Mouse (Mus musculus) cerebellum, adult 2 months (tissue): ENCODE results near the gene Zfp1. TPM values are rescaled to one million over a fixed set of nuclear protein-coding genes. Genes with fewer than 3 reads are reported as not detected.
"Not testable (repeated sequence)": the region's sequence is repeated elsewhere in the genome, so short reads cannot be mapped to it uniquely, and the experiment has no call there.

ENCODE experiments used
- DNase-seq, 2 experiments: peaks; one replicate each; pipeline ENCODE4 v3.0.0; 2021
- H3K27ac ChIP-seq: fragments of 200-500 bp; 2 replicates; pipeline ENCODE4 v1.5.1; 2012; ENCODE audit warnings: low read length, control low read depth, inconsistent platforms; ENCODE audit not compliant: insufficient read depth
- H3K27me3 ChIP-seq: fragments of 200-500 bp; 2 replicates; pipeline ENCODE4 v1.6.1; 2012; ENCODE audit warnings: inconsistent platforms, mild to moderate bottlenecking, low read length, moderate library complexity; ENCODE audit not compliant: control insufficient read depth, insufficient read depth
- H3K4me1 ChIP-seq: fragments of 200-500 bp; 2 replicates; pipeline ENCODE4 v1.6.1; 2011; ENCODE audit warnings: low read length; ENCODE audit not compliant: control insufficient read depth, insufficient read depth
- H3K4me3 ChIP-seq: fragments of 200-500 bp; replicated peaks from 2 replicates; pipeline ENCODE3; 2011; ENCODE audit warnings: mild to moderate bottlenecking, low read depth, low read length, control low read depth; ENCODE audit not compliant: insufficient read depth
- CTCF ChIP-seq: fragments of 200-500 bp; IDR thresholded peaks from 2 replicates; pipeline ENCODE4 v1.5.1; 2011; ENCODE audit warnings: low read depth, mild to moderate bottlenecking, control low read depth, low read length, moderate library complexity, borderline replicate concordance; ENCODE audit not compliant: insufficient read depth
- POLR2A ChIP-seq: fragments of 200-500 bp; IDR thresholded peaks from 2 replicates; pipeline ENCODE4 v1.6.1; 2011; ENCODE audit warnings: low read length, control low read depth, borderline replicate concordance; ENCODE audit not compliant: insufficient read depth
- WGBS: fragments of 180-500 bp; shearing (Covaris S2); methylation state at CpG from one replicate; pipeline ENCODE4 v1.1.7; 2018; 5-methylcytosine and 5-hydroxymethylcytosine counted together
- polyA plus RNA-seq: library from polyadenylated mRNA; depleted of rRNA; stranded (reverse); fragments of >200 nt; gene quantifications from 2 replicates; pipeline ENCODE4 v1.2.3, GENCODE M21; 2012

Zfp1 gene
- polyA plus RNA-seq, 1 experiment: 23.7 TPM

GRCm38 (mm10) chr8:111642496-111642895 lies 705 bp upstream of the Zfp1 start:
- Histone ChIP-seq H3K27me3 (no peaks in the 10 kb centered on the region), H3K4me3 (no peak overlapping the region), H3K27ac (no peak overlapping the region)

DNA sequence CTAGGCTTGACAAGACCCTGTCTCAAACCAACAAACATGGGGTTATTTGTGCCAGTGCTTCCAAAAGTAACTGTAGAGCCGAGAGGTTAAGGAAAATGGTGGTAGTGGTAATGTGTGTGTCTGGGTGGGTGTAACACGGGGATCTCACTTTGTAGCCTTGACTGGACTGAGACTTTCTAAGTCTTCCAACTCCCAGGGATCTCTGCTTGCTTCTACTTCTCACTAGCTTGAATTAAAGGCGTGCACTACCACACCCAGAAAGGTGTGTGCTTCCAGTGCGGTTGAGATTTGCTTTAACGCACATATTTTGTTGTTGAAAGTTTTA lies 300 bp upstream of the Zfp1 start:
- TF ChIP-seq POLR2A: no peak
- no peak for TF ChIP-seq CTCF
- WGBS: 7% methylated on average over 5 of the region's 5 CpGs
- Histone ChIP-seq H3K27me3 (no peaks in the 10 kb centered on the region), H3K27ac (no peak overlapping the region), H3K4me3 (peak overlapping the region; percentile 65), H3K4me1 (no peaks in the 10 kb centered on the region)
- no peak for DNase-seq

More at GRCm38 (mm10) chr8:111642496-111642895, 705 bp upstream of the Zfp1 start:
- WGBS: 59% methylated on average over 5 of the region's 5 CpGs
- H3K4me1 ChIP-seq: no peaks in the 10 kb centered on the region
- no peak for TF ChIP-seq POLR2A
- TF ChIP-seq CTCF: no peak
- DNase-seq: no peak

DNA sequence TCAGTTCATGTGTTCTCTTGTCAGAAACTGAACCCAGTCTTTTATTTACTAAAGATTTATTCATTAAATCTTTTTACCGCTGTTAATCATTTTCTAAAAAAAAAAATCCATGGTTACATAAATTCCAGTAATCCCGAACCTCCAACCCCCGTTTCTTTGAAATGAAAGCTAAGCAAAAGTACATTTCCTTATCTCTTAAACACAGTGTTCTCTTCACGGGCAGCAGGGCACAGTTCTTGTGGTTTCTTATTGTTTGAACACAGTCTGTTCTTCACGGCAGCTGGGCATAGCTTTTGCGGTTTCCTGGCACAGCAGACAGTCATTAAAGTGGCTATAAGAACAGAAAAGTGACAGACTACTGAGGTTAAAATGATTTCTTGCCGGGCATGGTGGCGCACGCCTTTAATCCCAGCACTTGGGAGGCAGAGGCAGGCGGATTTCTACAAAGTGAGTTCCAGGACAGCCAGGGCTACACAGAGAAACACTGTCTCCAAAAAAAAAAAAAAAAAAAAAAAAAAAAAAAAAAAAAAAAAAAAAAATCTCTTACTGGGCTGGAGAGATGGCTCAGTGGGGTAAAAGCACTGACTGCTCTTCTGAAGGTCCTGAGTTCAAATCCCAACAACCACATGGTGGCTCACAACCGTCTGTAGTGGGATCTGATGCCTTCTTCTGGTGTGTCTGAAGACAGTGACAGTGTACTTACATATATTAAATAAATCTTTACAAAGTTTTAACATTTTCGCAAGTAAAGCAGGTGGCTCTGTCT lies 1.3 kb downstream of the Zfp1 start:
- H3K4me3 ChIP-seq: peak overlapping the region; percentile 65
- not testable (repeated sequence) for H3K27ac ChIP-seq, H3K27me3 ChIP-seq, DNase-seq, H3K4me1 ChIP-seq
- WGBS: 42% methylated on average over 12 of the region's 12 CpGs

DNA sequence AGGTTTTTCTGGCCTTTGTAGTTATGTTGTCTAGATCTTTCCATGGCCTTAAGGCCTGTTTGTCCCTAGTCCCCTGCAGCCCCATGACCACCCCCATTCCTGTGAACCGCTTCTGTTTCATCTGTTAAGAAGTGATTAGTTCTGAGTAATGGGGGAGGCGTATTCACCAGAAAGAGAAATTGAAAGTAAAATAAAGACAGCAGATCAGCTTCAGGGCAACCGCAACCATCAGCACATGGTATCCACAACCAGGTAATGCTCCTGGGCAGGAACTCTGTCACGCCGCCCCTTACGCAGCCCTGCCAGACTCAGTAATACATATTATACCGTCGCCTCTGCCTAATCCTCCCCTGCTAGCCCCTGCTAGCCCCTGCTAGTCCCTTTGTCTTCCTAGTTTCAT lies 2.5 kb downstream of the Zfp1 start:
- 98% methylated on average over 8 of the region's 8 CpGs for WGBS
- H3K27ac ChIP-seq: no peak overlapping the region
- no peak overlapping the region for H3K4me3 ChIP-seq
- no peak for TF ChIP-seq POLR2A
- TF ChIP-seq CTCF: no peak
- no peaks in the 10 kb centered on the region for H3K4me1 ChIP-seq
- no peaks in the 10 kb centered on the region for H3K27me3 ChIP-seq
- no peak for DNase-seq

GRCm38 (mm10) chr8:111648834-111649233 lies 5.6 kb downstream of the Zfp1 start:
- 92% methylated on average over 2 of the region's 2 CpGs for WGBS
- no peak overlapping the region for H3K27ac ChIP-seq
- H3K4me3 ChIP-seq: no peak overlapping the region
- TF ChIP-seq CTCF (no peak), POLR2A (no peak)
- no peaks in the 10 kb centered on the region for H3K27me3 ChIP-seq
- no peak for DNase-seq
- no peaks in the 10 kb centered on the region; the same call in 1 of the 2 replicates for H3K4me1 ChIP-seq

DNA sequence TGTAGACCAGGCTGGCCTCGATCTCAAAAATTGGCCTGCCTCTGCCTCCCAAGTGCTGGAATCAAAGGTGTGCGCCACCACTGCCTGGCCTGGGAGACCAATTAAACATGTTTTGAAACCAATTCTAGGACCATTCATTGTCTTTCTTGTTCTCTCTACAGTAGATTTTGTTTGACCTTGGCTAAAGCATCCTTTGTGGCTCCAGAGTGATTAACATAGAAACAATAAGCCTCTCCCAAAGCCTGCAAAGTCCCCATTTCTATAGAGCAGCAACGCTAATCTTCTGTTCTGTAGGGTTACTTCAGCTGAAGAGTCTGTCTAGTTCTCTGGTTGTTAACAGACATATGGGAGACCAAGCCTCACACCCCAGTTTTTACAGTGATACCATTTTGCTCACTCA lies 7.5 kb downstream of the Zfp1 start:
- WGBS: 81% methylated on average over 3 of the region's 3 CpGs
- TF ChIP-seq CTCF (no peak), POLR2A (no peak)
- H3K4me1 ChIP-seq: no peaks in the 10 kb centered on the region; the same call in 1 of the 2 replicates
- no peaks in the 10 kb centered on the region for H3K27me3 ChIP-seq
- no peak for DNase-seq
- H3K27ac ChIP-seq: no peak overlapping the region
- H3K4me3 ChIP-seq: no peak overlapping the region

- 91% methylated on average over 2 of the region's 2 CpGs for WGBS
- Histone ChIP-seq H3K4me3 (no peak overlapping the region), H3K27ac (no peak overlapping the region), H3K4me1 (no peaks in the 10 kb centered on the region; the same call in none of the 2 replicates), H3K27me3 (no peaks in the 10 kb centered on the region)
- DNase-seq: no peak
- no peak for TF ChIP-seq POLR2A
- TF ChIP-seq CTCF: no peak
Measured at GRCm38 (mm10) chr8:111653524-111653923, 10.3 kb downstream of the Zfp1 start.

DNA sequence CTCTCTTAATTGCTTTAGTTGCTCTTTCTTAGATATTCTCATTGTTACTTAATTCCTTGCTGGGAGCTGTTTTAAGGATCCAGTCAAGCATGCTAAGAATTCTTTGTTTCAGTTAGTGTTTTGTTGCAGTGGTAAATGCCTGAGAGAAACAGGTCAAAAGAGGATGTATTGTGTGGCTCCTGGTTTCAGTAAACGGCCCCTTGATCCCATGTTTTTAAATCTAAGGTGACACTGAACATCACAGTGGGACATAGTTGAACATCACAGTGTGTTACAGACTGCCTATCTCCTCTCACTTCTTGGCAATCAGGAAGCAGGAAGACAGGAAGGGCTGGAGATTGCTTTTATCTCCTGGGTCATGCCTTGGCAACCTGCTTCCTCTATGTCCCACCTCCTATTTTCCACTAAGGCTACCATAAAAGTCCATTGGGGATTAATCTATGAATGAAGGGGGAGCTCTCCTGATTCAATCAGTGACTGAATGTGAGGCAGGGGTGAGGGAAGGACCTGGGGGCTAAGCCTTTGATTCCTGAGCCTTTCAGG lies 14.2 kb downstream of the Zfp1 start:
- TF ChIP-seq CTCF (no peak), POLR2A (no peak)
- Histone ChIP-seq H3K4me3 (no peak overlapping the region), H3K4me1 (no peaks in the 10 kb centered on the region; the same call in 1 of the 2 replicates), H3K27me3 (no peaks in the 10 kb centered on the region), H3K27ac (no peak overlapping the region)
- WGBS: 26% methylated on average over 1 of the region's 1 CpGs
- no peak for DNase-seq
